Mouse (Mus musculus) myocyte (in vitro differentiated cells): Measurements from ENCODE around the gene Slc28a3. TPM values are rescaled to one million over a fixed set of nuclear protein-coding genes. Genes with fewer than 3 reads are reported as not detected.

Experiments
- H3K27me3 ChIP-seq: one replicate; pipeline ENCODE4 v1.6.1; 2011; ENCODE audit not compliant: control insufficient read depth, insufficient read depth, insufficient read length
- H3K36me3 ChIP-seq: one replicate; pipeline ENCODE4 v1.6.1; 2011; ENCODE audit not compliant: control insufficient read depth, insufficient read depth
- H3K4me2 ChIP-seq: one replicate; pipeline ENCODE4 v1.6.1; 2011; ENCODE audit warnings: low read depth, control low read depth
- H3K4me3 ChIP-seq: one replicate; pipeline ENCODE4 v1.5.1; 2011; ENCODE audit warnings: mild to moderate bottlenecking, control low read depth, moderate library complexity
- H3K79me2 ChIP-seq: one replicate; pipeline ENCODE4 v1.6.1; 2011; ENCODE audit not compliant: control insufficient read depth, insufficient read depth
- H3ac ChIP-seq: one replicate; pipeline ENCODE4 v1.6.1; 2011; ENCODE audit not compliant: control insufficient read depth, insufficient read length
- CEBPB ChIP-seq: IDR thresholded peaks from 2 replicates; pipeline ENCODE4 v1.6.1; 2011; ENCODE audit warnings: mild to moderate bottlenecking, moderate library complexity; ENCODE audit not compliant: poor library complexity, insufficient read depth, severe bottlenecking
- E2F4 ChIP-seq: IDR thresholded peaks from one replicate; pipeline ENCODE4 v1.6.1; 2011; ENCODE audit warnings: mild to moderate bottlenecking, control low read depth, moderate library complexity; ENCODE audit not compliant: insufficient read depth
- MAX ChIP-seq: IDR thresholded peaks from one replicate; pipeline ENCODE4 v1.6.1; 2011; ENCODE audit warnings: low read depth, mild to moderate bottlenecking, control low read depth
- MYOD1 ChIP-seq, 3 experiments: IDR thresholded peaks; one replicate each; pipeline ENCODE4 v1.6.1; 2011; ENCODE audit warnings: control low read depth in 2 of 3, low read depth in 2 of 3, mild to moderate bottlenecking in 2 of 3, moderate library complexity in 1 of 3; ENCODE audit not compliant: insufficient read length in 2 of 3, control insufficient read depth in 1 of 3
- MYOG ChIP-seq, 3 experiments: IDR thresholded peaks; one replicate each; pipeline ENCODE4 v1.6.1; 2011; ENCODE audit warnings: control low read depth in 2 of 3, low read depth in 2 of 3, mild to moderate bottlenecking in 2 of 3; ENCODE audit not compliant: insufficient read length in 2 of 3, control insufficient read depth in 1 of 3, insufficient read depth in 1 of 3
- POLR2A ChIP-seq: IDR thresholded peaks from one replicate; pipeline ENCODE4 v1.6.1; 2011; ENCODE audit warnings: low read depth, mild to moderate bottlenecking, control low read depth, moderate library complexity; ENCODE audit not compliant: insufficient read length
- POLR2AphosphoS2 ChIP-seq: IDR thresholded peaks from one replicate; pipeline ENCODE4 v1.6.1; 2011; ENCODE audit warnings: low read depth, control low read depth; ENCODE audit not compliant: insufficient read length
- REST ChIP-seq: IDR thresholded peaks from one replicate; pipeline ENCODE4 v1.6.1; 2011; ENCODE audit warnings: mild to moderate bottlenecking, control low read depth, moderate library complexity; ENCODE audit not compliant: insufficient read depth, insufficient read length
- SRF ChIP-seq: IDR thresholded peaks from one replicate; pipeline ENCODE4 v1.6.1; 2011; ENCODE audit warnings: low read depth; ENCODE audit not compliant: control insufficient read depth, insufficient read length
- TCF12 ChIP-seq: IDR thresholded peaks from one replicate; pipeline ENCODE4 v1.6.1; 2011; ENCODE audit warnings: mild to moderate bottlenecking, control low read depth; ENCODE audit not compliant: poor library complexity, insufficient read depth, severe bottlenecking
- TCF3 ChIP-seq: IDR thresholded peaks from one replicate; pipeline ENCODE4 v1.6.1; 2011; ENCODE audit warnings: low read depth, control low read depth; ENCODE audit not compliant: insufficient read length
- USF1 ChIP-seq: IDR thresholded peaks from one replicate; pipeline ENCODE4 v1.6.1; 2011; ENCODE audit warnings: low read depth, mild to moderate bottlenecking, control low read depth, moderate library complexity
- polyA plus RNA-seq: library from polyadenylated mRNA; unstranded; fragments of >200 nt; fragmentation: generic; extraction: Trizol; gene quantifications from one replicate; pipeline ENCODE4 v1.2.1, GENCODE M21; 2012; ENCODE audit warnings: missing spikeins

Slc28a3 gene
- polyA plus RNA-seq, 1 experiment, result not detected

GRCm38 (mm10) chr13:58515635-58516034 is 95.0 kb downstream of the Slc28a3 start:
- no peaks in the 10 kb centered on the region for H3K79me2 ChIP-seq
- TF ChIP-seq MYOD1 (IDR thresholded peaks at IDR 0.05; ENCODE audit: control insufficient read depth in 1 of 3, insufficient read length in 2 of 3, low read depth in 2 of 3), result no peak
- TF ChIP-seq TCF3, result no peak
- no peak for TF ChIP-seq CEBPB
- no peaks in the 10 kb centered on the region for H3K36me3 ChIP-seq
- H3ac ChIP-seq, result no peak overlapping the region
- no peak overlapping the region for H3K4me2 ChIP-seq
- H3K27me3 ChIP-seq, result no peaks in the 10 kb centered on the region
- no peak overlapping the region for H3K4me3 ChIP-seq

DNA sequence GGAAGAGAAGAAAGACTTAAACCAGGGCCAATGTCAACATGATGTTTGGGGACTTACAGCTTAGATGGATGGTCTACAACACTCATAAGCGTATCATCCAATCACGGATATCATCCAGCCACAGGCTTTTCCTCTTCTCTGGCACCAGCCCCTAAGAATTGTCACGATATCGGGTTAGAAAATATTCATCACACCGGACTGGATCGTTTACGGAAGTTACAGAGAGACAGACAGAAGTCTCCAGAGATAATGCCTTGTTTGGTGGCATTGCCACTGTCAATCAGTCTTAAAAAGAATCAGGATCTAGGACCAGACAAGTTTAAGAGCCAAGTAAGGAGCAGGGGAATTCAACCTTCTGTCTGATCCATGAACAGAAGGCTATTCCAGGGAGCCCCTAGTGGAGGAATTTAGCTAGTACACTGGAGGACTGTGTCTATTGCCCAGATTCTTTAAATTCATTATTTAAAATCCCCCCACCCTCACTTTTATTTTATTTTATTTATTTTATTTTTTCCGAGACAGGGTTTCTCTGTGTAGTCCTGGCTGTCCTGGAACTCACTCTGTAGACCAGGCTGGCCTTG is 96.4 kb downstream of the Slc28a3 start:
- TF ChIP-seq SRF, result no peak
- no peak for TF ChIP-seq POLR2A
- no peak for TF ChIP-seq MAX
- no peak for TF ChIP-seq TCF3
- TF ChIP-seq REST, result no peak
- no peak for TF ChIP-seq MYOD1 (IDR thresholded peaks at IDR 0.05; ENCODE audit: control insufficient read depth in 1 of 3, insufficient read length in 2 of 3, low read depth in 2 of 3)
- TF ChIP-seq E2F4, result no peak
- TF ChIP-seq MYOG (IDR thresholded peaks at IDR 0.05; ENCODE audit: control insufficient read depth in 1 of 3, insufficient read depth in 1 of 3, insufficient read length in 2 of 3, low read depth in 2 of 3), result no peak
- no peak for TF ChIP-seq TCF12
- no peak for TF ChIP-seq CEBPB
- TF ChIP-seq USF1, result no peak
- TF ChIP-seq POLR2AphosphoS2, result no peak
- Histone ChIP-seq H3K79me2 (no peaks in the 10 kb centered on the region), H3ac (no peak overlapping the region), H3K4me3 (no peak overlapping the region), H3K27me3 (no peaks in the 10 kb centered on the region), H3K4me2 (no peak overlapping the region), H3K36me3 (no peaks in the 10 kb centered on the region)

GRCm38 (mm10) chr13:58511926-58512325 is 98.8 kb downstream of the Slc28a3 start:
- H3K27me3 ChIP-seq, result no peaks in the 10 kb centered on the region
- no peaks in the 10 kb centered on the region for H3K36me3 ChIP-seq
- no peak overlapping the region for H3K4me3 ChIP-seq
- no peaks in the 10 kb centered on the region for H3K79me2 ChIP-seq
- H3K4me2 ChIP-seq, result no peak overlapping the region
- TF ChIP-seq MAX (no peak), E2F4 (no peak), TCF12 (no peak), MYOD1 (IDR thresholded peaks at IDR 0.05; ENCODE audit: control insufficient read depth in 1 of 3, insufficient read length in 2 of 3, low read depth in 2 of 3) (no peak), POLR2A (no peak)
- no peak overlapping the region for H3ac ChIP-seq

DNA sequence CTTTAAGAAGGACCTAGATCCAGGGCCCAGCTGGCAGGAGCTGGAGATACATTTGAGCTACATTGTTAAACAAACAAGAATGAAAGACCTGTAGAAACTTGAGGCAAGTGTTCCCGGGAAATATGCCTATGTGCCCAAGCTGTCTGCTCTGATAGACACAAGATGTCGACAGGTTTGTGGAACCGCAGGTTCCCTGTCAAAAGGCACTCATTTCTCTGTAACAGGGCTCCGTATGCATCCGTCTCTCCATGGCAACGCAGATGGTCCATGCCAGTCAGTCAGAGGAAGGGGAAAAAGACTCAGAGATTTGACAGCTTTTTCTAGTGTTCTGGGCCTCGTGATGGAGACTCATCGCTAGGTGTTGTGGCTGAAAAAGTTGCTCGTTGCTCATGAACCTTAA is 99.4 kb downstream of the Slc28a3 start:
- no peak overlapping the region for H3ac ChIP-seq
- no peak for TF ChIP-seq POLR2A
- TF ChIP-seq SRF, result no peak
- TF ChIP-seq E2F4, result no peak
- TF ChIP-seq POLR2AphosphoS2, result no peak
- no peak for TF ChIP-seq MYOG (IDR thresholded peaks at IDR 0.05; ENCODE audit: control insufficient read depth in 1 of 3, insufficient read depth in 1 of 3, insufficient read length in 2 of 3, low read depth in 2 of 3)
- no peak for TF ChIP-seq TCF12
- no peak for TF ChIP-seq REST
- no peak for TF ChIP-seq USF1
- TF ChIP-seq MAX, result no peak
- no peak for TF ChIP-seq TCF3
- TF ChIP-seq MYOD1 (IDR thresholded peaks at IDR 0.05; ENCODE audit: control insufficient read depth in 1 of 3, insufficient read length in 2 of 3, low read depth in 2 of 3), result no peak
- TF ChIP-seq CEBPB, result no peak
- no peaks in the 10 kb centered on the region for H3K36me3 ChIP-seq

GRCm38 (mm10) chr13:58509241-58509640 is 101.4 kb downstream of the Slc28a3 start:
- H3K4me2 ChIP-seq, result no peak overlapping the region
- H3K27me3 ChIP-seq, result no peaks in the 10 kb centered on the region
- no peak overlapping the region for H3ac ChIP-seq
- TF ChIP-seq USF1 (no peak), MYOG (IDR thresholded peaks at IDR 0.05; ENCODE audit: control insufficient read depth in 1 of 3, insufficient read depth in 1 of 3, insufficient read length in 2 of 3, low read depth in 2 of 3) (no peak), TCF12 (no peak), MAX (no peak), POLR2AphosphoS2 (no peak), CEBPB (no peak), REST (no peak), SRF (no peak)
- H3K4me3 ChIP-seq, result no peak overlapping the region
- H3K36me3 ChIP-seq, result no peaks in the 10 kb centered on the region
- no peaks in the 10 kb centered on the region for H3K79me2 ChIP-seq

More for the DNA sequence above, 99.4 kb downstream of the Slc28a3 start:
- Histone ChIP-seq H3K4me3 (no peak overlapping the region), H3K4me2 (no peak overlapping the region), H3K27me3 (no peaks in the 10 kb centered on the region), H3K79me2 (no peaks in the 10 kb centered on the region)
